Mouse (Mus musculus) liver, postnatal 0 days (tissue): ENCODE measurements around the gene Orc3.

ENCODE experiments used
- CTCF ChIP-seq: sonication (generic); IDR thresholded peaks from 2 replicates; pipeline ENCODE4 v1.5.1; 2016; ENCODE audit warnings: antibody characterized with exemption, low read depth
- EP300 ChIP-seq: IDR thresholded peaks from 2 replicates; pipeline ENCODE4 v1.6.1; 2016; ENCODE audit warnings: antibody characterized with exemption, low read depth, mild to moderate bottlenecking

- TF ChIP-seq CTCF (no peak), EP300 (no peak)
These were observed 44.3 kb upstream of the Orc3 start for GRCm38 (mm10) chr4:34659012-34659411.
